Mouse (Mus musculus) neural tube, embryonic 13.5 days (tissue): ENCODE data around the gene Sco2. TPM values are rescaled to one million over a fixed set of nuclear protein-coding genes. Genes with fewer than 3 reads are reported as not detected.

ENCODE experiments used
- ATAC-seq: fragments of 200-750 bp; cut with Nextera tagmentation; 2 replicates; pipeline ENCODE4 v1.8.0; 2017; ENCODE audit warnings: low read depth, mild to moderate bottlenecking, moderate TSS enrichment, moderate library complexity
- H3K27ac ChIP-seq: fragments of 300-500 bp; sonication (generic); replicated peaks from 2 replicates; pipeline ENCODE4 v1.5.1; 2015; ENCODE audit warnings: moderate library complexity, mild to moderate bottlenecking, inconsistent platforms
- H3K27me3 ChIP-seq: fragments of 300-500 bp; sonication (generic); 2 replicates; pipeline ENCODE4 v1.6.1; 2015; ENCODE audit warnings: mild to moderate bottlenecking, inconsistent platforms
- H3K36me3 ChIP-seq: fragments of 300-500 bp; sonication (generic); 2 replicates; pipeline ENCODE4 v1.6.1; 2015; ENCODE audit warnings: mild to moderate bottlenecking, inconsistent platforms
- H3K4me1 ChIP-seq: fragments of 300-500 bp; sonication (generic); replicated peaks from 2 replicates; pipeline ENCODE4 v1.6.1; 2015; ENCODE audit warnings: inconsistent platforms
- H3K4me2 ChIP-seq: fragments of 300-500 bp; sonication (generic); 2 replicates; pipeline ENCODE4 v1.6.1; 2015; ENCODE audit warnings: inconsistent platforms, mild to moderate bottlenecking, moderate library complexity
- H3K4me3 ChIP-seq: fragments of 300-500 bp; sonication (generic); 2 replicates; pipeline ENCODE4 v1.5.1; 2015; ENCODE audit warnings: mild to moderate bottlenecking, inconsistent platforms
- H3K9ac ChIP-seq: fragments of 300-500 bp; sonication (generic); 2 replicates; pipeline ENCODE4 v1.6.1; 2015; ENCODE audit warnings: moderate library complexity, mild to moderate bottlenecking, inconsistent platforms
- H3K9me3 ChIP-seq: fragments of 300-500 bp; sonication (generic); 2 replicates; pipeline ENCODE4 v1.6.1; 2016; ENCODE audit warnings: inconsistent platforms
- WGBS: fragments of 180-500 bp; shearing (Covaris S2); methylation state at CpG from one replicate; pipeline ENCODE4 v1.1.7; 2015; 5-methylcytosine and 5-hydroxymethylcytosine counted together
- polyA plus RNA-seq: library from polyadenylated mRNA; unstranded; fragments of >200 nt; fragmentation: Nextera tagmentation; extraction: Ambion mirVana; gene quantifications from 2 replicates; pipeline ENCODE4 v1.2.1, GENCODE M21; 2015

Sco2 gene
- polyA plus RNA-seq, 1 experiment from 2014 or later = 10.9 TPM

- H3K36me3 ChIP-seq = peaks cover 57% of the 10 kb centered on the region
- no peak overlapping the region for H3K27ac ChIP-seq
- H3K4me3 ChIP-seq = no peak overlapping the region
- no peak overlapping the region for H3K4me2 ChIP-seq
- H3K9ac ChIP-seq = no peak overlapping the region
- no peak for ATAC-seq
- no peaks in the 10 kb centered on the region for H3K9me3 ChIP-seq
- WGBS = 88% methylated on average over 13 of the region's 13 CpGs
- H3K27me3 ChIP-seq = peaks cover 21% of the 10 kb centered on the region
- H3K4me1 ChIP-seq = peaks cover 19% of the 10 kb centered on the region
These were observed 1.6 kb downstream of the Sco2 start for GRCm38 (mm10) chr15:89372068-89372467.

DNA sequence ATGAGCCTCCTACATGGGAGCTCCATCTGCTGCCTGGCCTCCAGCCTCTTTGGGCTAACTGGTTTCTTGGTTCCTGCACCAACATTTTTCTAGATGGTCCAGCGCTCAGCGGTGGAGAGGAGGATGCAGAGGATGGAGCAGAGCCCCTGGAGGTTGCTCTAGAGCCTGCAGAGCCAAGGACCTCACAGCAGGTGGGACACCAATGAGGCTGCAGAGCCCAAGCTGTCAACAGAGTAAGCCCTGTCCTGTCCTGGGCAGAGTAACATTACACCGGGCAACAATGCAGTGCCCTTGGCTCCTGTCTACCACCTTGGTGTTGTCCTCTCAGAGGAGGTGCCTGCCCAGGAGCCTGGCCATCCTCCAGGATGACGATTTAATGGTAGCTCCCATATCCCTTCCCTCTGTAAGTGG lies 8.5 kb downstream of the Sco2 start:
- no peak overlapping the region for H3K4me2 ChIP-seq
- ATAC-seq = no peak
- no peak overlapping the region for H3K4me3 ChIP-seq
- no peaks in the 10 kb centered on the region for H3K27me3 ChIP-seq
- no peak overlapping the region for H3K27ac ChIP-seq
- WGBS = 91% methylated on average over 4 of the region's 4 CpGs
- peaks cover 98% of the 10 kb centered on the region for H3K36me3 ChIP-seq
- H3K9me3 ChIP-seq = no peaks in the 10 kb centered on the region
- no peak overlapping the region for H3K9ac ChIP-seq
- no peaks in the 10 kb centered on the region for H3K4me1 ChIP-seq

DNA sequence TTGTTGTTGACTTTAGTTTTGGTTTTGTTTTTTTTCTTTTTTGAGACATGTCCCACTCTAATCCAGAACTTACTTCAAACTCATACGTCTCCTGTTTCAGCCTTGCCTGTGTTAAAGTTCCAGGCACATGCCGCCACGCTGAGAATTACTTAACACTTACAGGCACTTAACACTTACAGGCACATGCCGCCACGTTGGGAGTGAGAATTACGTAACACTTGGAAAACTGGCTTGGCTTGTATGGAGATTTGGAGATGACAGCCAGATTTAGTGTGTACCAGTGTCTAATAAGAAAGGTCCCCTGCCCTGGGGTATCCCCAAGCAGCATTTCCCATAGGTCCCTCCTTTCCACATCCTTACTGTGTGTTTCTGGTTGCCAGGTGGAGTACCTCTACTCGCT lies 10.6 kb downstream of the Sco2 start:
- H3K27ac ChIP-seq = no peak overlapping the region
- H3K4me3 ChIP-seq = no peak overlapping the region
- no peak for ATAC-seq
- H3K27me3 ChIP-seq = no peaks in the 10 kb centered on the region
- peaks cover 13% of the 10 kb centered on the region; the same call in 1 of the 2 replicates for H3K4me1 ChIP-seq
- WGBS = 93% methylated on average over 7 of the region's 7 CpGs
- no peak overlapping the region for H3K9ac ChIP-seq
- H3K36me3 ChIP-seq = peaks cover 78% of the 10 kb centered on the region
- no peak overlapping the region for H3K4me2 ChIP-seq
- H3K9me3 ChIP-seq = no peaks in the 10 kb centered on the region

DNA sequence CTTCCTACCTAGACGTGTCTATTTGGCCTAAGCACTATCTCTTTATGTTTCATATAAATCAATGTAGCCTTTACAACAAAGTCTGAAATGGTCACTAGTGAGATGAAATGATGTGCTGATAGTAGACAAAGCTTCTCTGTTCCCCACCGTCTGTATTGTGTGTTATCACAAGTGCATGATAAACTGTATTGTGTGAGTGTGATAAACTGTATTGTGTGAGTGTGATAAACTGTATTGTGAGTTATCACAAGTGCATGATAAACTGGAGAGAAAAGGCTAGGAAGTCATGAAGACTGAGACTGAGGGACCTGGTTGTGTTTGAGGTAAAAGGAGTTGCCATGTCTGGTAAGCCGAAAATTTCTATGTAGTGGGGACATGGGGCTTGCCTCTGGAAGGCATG lies 14.9 kb downstream of the Sco2 start:
- peaks cover 38% of the 10 kb centered on the region for H3K36me3 ChIP-seq
- 85% methylated on average over 3 of the region's 3 CpGs for WGBS
- H3K9ac ChIP-seq = no peak overlapping the region
- H3K4me3 ChIP-seq = no peak overlapping the region
- no peak for ATAC-seq
- no peak overlapping the region for H3K4me2 ChIP-seq
- H3K9me3 ChIP-seq = no peaks in the 10 kb centered on the region
- H3K27ac ChIP-seq = no peak overlapping the region
- peaks cover 43% of the 10 kb centered on the region for H3K4me1 ChIP-seq
- H3K27me3 ChIP-seq = no peaks in the 10 kb centered on the region

DNA sequence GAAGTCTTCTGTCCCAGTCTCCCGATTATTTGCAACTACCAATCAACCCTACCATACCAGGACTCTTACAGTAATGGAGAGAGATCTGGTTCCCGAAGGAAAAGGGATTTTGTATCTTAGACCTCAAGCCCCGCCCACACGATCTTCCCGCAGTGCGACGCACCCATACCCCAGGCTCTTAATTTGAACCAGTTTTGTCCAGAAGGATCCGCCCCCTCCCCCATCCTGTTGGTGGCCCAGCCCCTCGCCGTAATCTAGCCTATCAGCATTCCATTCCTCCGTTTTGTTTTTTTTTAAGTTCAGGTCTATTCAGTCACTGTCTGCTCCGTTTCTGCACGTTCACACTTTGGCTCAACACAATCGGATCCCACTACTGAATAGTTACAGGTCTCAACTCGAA lies 17.3 kb downstream of the Sco2 start:
- WGBS = 0% methylated on average over 15 of the region's 15 CpGs
- ATAC-seq = peak; percentile 65

DNA sequence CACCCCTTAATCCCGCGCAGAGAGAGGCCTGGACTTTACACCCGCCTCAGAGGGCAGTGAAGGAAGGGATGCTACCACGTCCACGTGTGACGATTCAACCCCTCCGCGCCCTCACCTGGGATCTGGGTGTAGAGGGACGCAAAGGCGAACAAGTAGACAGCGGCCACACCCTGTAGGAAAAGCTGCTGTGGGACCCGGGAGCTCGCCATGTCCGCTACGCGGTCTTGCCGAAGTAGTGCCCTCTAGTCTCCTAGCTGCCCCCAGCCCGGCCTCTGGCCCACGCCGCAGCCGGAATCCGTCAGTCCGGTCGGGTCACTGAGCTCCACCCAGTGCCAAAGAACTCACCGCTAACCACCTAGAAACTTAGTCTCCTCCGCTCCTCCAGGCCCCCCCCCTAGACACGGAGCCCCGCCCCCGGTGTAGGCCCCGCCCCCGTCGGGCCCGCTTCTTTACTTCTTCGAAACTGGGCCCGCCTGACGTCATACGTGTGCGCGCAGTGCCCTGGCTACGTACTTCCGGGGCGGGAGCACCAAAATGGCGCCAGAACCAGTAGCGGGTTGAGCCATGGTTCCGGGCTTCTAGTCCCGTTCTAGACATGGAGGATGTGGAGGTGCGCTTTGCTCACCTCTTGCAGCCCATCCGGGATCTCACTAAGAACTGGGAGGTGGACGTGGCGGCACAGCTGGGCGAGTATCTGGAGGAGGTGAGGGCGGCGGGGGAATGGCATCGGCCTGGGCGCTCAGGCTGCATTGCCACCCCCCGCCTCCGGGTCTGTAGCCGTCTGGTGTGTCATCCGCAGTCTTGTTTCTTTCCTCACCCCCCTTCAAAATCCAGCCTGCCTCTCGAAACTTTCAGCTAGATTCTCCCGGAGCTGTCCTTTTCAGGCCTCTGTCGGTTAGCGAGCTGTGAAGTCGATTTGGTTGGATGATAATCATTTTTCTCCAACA lies 18.1 kb downstream of the Sco2 start, which contains the start of the genes Lmf2 and Ncaph2:
Gene Lmf2 (minus strand): TSS at position 419 of the 947 bp plus-strand sequence.
Gene Ncaph2 (plus strand): TSS at position 479 of the 947 bp plus-strand sequence.
- H3K27ac ChIP-seq = peak within 1 kb of the TSS; percentile 86
- peaks cover 43% of the 10 kb centered on the region for H3K4me1 ChIP-seq
- H3K4me3 ChIP-seq = peak within 1 kb of the TSS; percentile 84
- no peaks in the 10 kb centered on the region for H3K27me3 ChIP-seq
- H3K36me3 ChIP-seq = peaks cover 39% of the 10 kb centered on the region
- peak within 1 kb of the TSS; percentile 86 for H3K4me2 ChIP-seq
- H3K9me3 ChIP-seq = no peaks in the 10 kb centered on the region
- peak; percentile 91 for ATAC-seq
- WGBS = under 1% methylated on average over 64 of the region's 64 CpGs
- peak within 1 kb of the TSS; percentile 90 for H3K9ac ChIP-seq

More for the DNA sequence above, 17.3 kb downstream of the Sco2 start:
- H3K9me3 ChIP-seq = no peaks in the 10 kb centered on the region
- peak overlapping the region; percentile 84 for H3K4me3 ChIP-seq
- H3K4me1 ChIP-seq = peaks cover 43% of the 10 kb centered on the region
- peak overlapping the region; percentile 90 for H3K9ac ChIP-seq
- H3K27ac ChIP-seq = peak overlapping the region; percentile 86
- peaks cover 39% of the 10 kb centered on the region for H3K36me3 ChIP-seq
- H3K4me2 ChIP-seq = peak overlapping the region; percentile 86
- H3K27me3 ChIP-seq = no peaks in the 10 kb centered on the region

GRCm38 (mm10) chr15:89354455-89354854 lies 19.2 kb downstream of the Sco2 start:
- peaks cover 44% of the 10 kb centered on the region for H3K36me3 ChIP-seq
- ATAC-seq = 0 out of 2 replicates have a peak, but pooled peaks have one; percentile 1
- peak overlapping the region; percentile 86 for H3K4me2 ChIP-seq
- peak overlapping the region; percentile 84 for H3K4me3 ChIP-seq
- H3K27ac ChIP-seq = no peak overlapping the region
- WGBS = 78% methylated on average over 7 of the region's 7 CpGs
- H3K9ac ChIP-seq = peak overlapping the region; percentile 90
- no peaks in the 10 kb centered on the region for H3K9me3 ChIP-seq
- no peaks in the 10 kb centered on the region for H3K27me3 ChIP-seq
- peaks cover 43% of the 10 kb centered on the region for H3K4me1 ChIP-seq

- Histone ChIP-seq H3K4me1 (peaks cover 37% of the 10 kb centered on the region), H3K27me3 (no peaks in the 10 kb centered on the region), H3K4me2 (peak overlapping the region; percentile 86), H3K9ac (peak overlapping the region; percentile 90; the same call in 1 of the 2 replicates), H3K9me3 (no peaks in the 10 kb centered on the region), H3K4me3 (peak overlapping the region; percentile 84; the same call in 1 of the 2 replicates), H3K27ac (no peak overlapping the region), H3K36me3 (peaks cover 44% of the 10 kb centered on the region)
- no peak for ATAC-seq
- WGBS = 97% methylated on average over 16 of the region's 16 CpGs
These were observed 19.8 kb downstream of the Sco2 start for GRCm38 (mm10) chr15:89353837-89354236.

DNA sequence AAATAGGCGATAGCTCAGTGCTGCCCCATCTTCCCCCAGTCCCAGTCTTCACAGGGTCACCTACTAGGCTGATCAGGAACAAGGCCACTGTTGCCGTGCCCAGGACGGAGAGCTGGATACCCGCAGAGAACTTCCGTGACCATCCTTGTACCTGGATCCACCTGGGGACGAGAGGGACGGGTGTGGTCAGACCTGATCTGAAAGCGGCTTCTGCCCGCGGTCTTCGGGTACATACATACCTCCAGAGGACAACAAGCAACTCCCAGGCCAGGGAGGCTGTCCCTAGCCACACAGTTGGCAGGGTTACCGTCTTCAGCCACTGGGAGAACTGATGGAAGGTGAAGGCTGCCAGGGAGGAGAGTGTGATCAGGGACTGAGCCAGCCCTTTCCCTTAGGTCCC lies 20.9 kb downstream of the Sco2 start:
- Histone ChIP-seq H3K4me3 (no peak overlapping the region), H3K4me1 (peaks cover 29% of the 10 kb centered on the region), H3K4me2 (no peak overlapping the region), H3K9me3 (no peaks in the 10 kb centered on the region), H3K9ac (no peak overlapping the region), H3K27ac (no peak overlapping the region), H3K36me3 (peaks cover 44% of the 10 kb centered on the region), H3K27me3 (no peaks in the 10 kb centered on the region)
- 96% methylated on average over 12 of the region's 12 CpGs for WGBS
- ATAC-seq = no peak

- Histone ChIP-seq H3K9me3 (no peaks in the 10 kb centered on the region), H3K4me2 (no peak overlapping the region), H3K9ac (no peak overlapping the region), H3K4me3 (no peak overlapping the region), H3K27me3 (no peaks in the 10 kb centered on the region), H3K36me3 (peaks cover 44% of the 10 kb centered on the region), H3K4me1 (peaks cover 23% of the 10 kb centered on the region), H3K27ac (no peak overlapping the region)
- ATAC-seq = no peak
- WGBS = 96% methylated on average over 14 of the region's 14 CpGs
These were observed 21.6 kb downstream of the Sco2 start for GRCm38 (mm10) chr15:89352054-89352453.

- Histone ChIP-seq H3K4me2 (no peak overlapping the region), H3K36me3 (peaks cover 44% of the 10 kb centered on the region), H3K27me3 (no peaks in the 10 kb centered on the region), H3K9me3 (no peaks in the 10 kb centered on the region), H3K4me1 (peaks cover 15% of the 10 kb centered on the region), H3K27ac (no peak overlapping the region), H3K9ac (no peak overlapping the region), H3K4me3 (no peak overlapping the region)
- 93% methylated on average over 15 of the region's 15 CpGs for WGBS
- ATAC-seq = no peak
These were observed 22.3 kb downstream of the Sco2 start for GRCm38 (mm10) chr15:89351302-89351701.

DNA sequence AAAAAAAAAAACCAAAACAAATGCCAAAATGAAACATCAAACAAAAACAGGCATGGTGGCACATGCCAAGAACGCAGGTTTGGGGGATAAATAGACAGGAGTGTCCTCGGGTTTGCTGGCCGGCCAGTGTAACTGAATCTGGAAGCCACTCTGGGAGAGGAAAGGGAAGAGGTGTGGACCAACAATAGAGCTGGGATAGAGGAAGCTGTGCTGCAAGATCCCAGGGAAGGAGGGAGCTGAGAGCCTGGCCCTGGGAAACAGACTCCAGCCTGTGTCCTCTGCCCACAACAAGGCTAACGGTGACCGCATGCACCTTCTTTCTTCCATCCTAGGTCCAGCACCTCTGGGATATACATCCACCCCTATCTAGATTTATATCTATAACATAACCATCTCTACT lies 23.2 kb downstream of the Sco2 start:
- Histone ChIP-seq H3K9me3 (no peaks in the 10 kb centered on the region), H3K36me3 (peaks cover 44% of the 10 kb centered on the region), H3K9ac (no peak overlapping the region; the same call in 1 of the 2 replicates), H3K27ac (no peak overlapping the region), H3K27me3 (no peaks in the 10 kb centered on the region), H3K4me1 (peaks cover 14% of the 10 kb centered on the region), H3K4me3 (no peak overlapping the region), H3K4me2 (no peak overlapping the region)
- WGBS = 87% methylated on average over 5 of the region's 5 CpGs
- ATAC-seq = no peak
